Mouse (Mus musculus): ENCODE data around the gene Crebrf.

Gene Crebrf

GRCm38 (mm10) chr17:26813497-26813896, 98.0 kb downstream of the Crebrf start:
- in situ Hi-C loops (cut with MboI, MseI) = loop anchor here in 1 of 2 experiments (10.0 kb wide), 1 partner anchor 1071 kb away; no protein-coding TSS in a partner anchor

- in situ Hi-C loops (cut with MboI, MseI) = loop anchor here in 1 of 2 experiments (10.0 kb wide), 1 partner anchor 1068 kb away; no protein-coding TSS in a partner anchor
Observed at GRCm38 (mm10) chr17:26816810-26817209, 101.4 kb downstream of the Crebrf start.

DNA sequence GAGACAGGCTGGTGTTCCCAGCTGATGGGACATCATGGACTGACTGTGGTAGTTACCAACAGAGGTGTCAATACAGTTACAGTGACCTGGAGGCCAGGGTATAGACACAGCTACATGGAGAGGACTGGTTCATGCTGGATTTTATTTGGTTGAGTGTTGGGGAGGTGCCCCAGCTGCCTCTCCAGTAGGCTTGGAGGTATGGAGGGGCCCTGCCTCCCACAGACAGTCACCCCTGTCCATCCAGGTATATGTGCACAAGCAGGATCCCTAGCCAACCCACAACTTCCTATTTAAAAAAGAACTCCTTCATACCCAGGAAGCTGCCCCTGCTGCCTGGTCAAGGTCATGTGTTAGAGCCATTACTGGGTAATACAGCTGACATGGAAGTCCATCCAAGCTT, 102.3 kb downstream of the Crebrf start:
- in situ Hi-C loops (cut with MboI, MseI) = loop anchor here in 1 of 2 experiments (10.0 kb wide), 1 partner anchor 1067 kb away; no protein-coding TSS in a partner anchor

- in situ Hi-C loops (cut with MboI, MseI) = no loop called here
Observed at GRCm38 (mm10) chr17:26826131-26826530, 110.7 kb downstream of the Crebrf start.
